8 mouse cellular contexts compared by ENCODE assay signal in genomic region chr4:32561555-32562095, GRCm38 (mm10). TPM values are rescaled to one million over a fixed set of nuclear protein-coding genes. Genes with fewer than 3 reads are reported as not detected.
DNase-seq lines count a peak whose midpoint lies in the region; ATAC-seq and TF ChIP-seq lines count a peak whose summit lies in the region.

No protein-coding gene starts in this region.

- H3K9me3 ChIP-seq in hindbrain, embryonic 13.5 days = no peaks in the 10 kb centered on the region
- H3K9me3 ChIP-seq in stomach, postnatal 0 days (ENCODE audit: control insufficient read depth, low read length) = no peaks in the 10 kb centered on the region

- H3K27me3 ChIP-seq in hindbrain, embryonic 13.5 days = no peaks in the 10 kb centered on the region
- no peaks in the 10 kb centered on the region for H3K27me3 ChIP-seq in stomach, postnatal 0 days (ENCODE audit: control insufficient read depth, insufficient read depth, low read length)

- peak; percentile 57 for TF ChIP-seq CTCF in stomach, postnatal 0 days (IDR thresholded peaks at IDR 0.05; ENCODE audit: low read depth)

- DNase-seq in T-cell, adult 2 months (ENCODE audit: low spot score) = peak; percentile 22
- peak; percentile 65 for DNase-seq in cerebellum, adult 11 months
- peak; percentile 49 to 61 for DNase-seq in frontal cortex, postnatal 14 days (ENCODE audit: low spot score in 2 of 2)
- peak; percentile 62 to 66 for DNase-seq in layer of hippocampus, postnatal 36 days
- DNase-seq in mesoderm, embryonic 11.5 days (ENCODE audit: low read depth, low spot score) = peak; percentile 60
- DNase-seq in stomach, postnatal 0 days (ENCODE audit: low spot score) = no peak
- no peak for DNase-seq in B cell, adult 2 months

- peaks cover 29% of the 10 kb centered on the region for H3K4me1 ChIP-seq in hindbrain, embryonic 13.5 days (replicated peaks)
- H3K4me1 ChIP-seq in stomach, postnatal 0 days (replicated peaks; ENCODE audit: control insufficient read depth, insufficient read depth) = no peaks in the 10 kb centered on the region

- peak overlapping the region; percentile 56 for H3K9ac ChIP-seq in hindbrain, embryonic 13.5 days
- H3K9ac ChIP-seq in stomach, postnatal 0 days (ENCODE audit: low read length) = no peak overlapping the region

- TF ChIP-seq EP300 in stomach, postnatal 0 days (optimal IDR thresholded peaks at IDR 0.05) = no peak

- H3K36me3 ChIP-seq in hindbrain, embryonic 13.5 days = peaks cover 40% of the 10 kb centered on the region
- H3K36me3 ChIP-seq in stomach, postnatal 0 days (ENCODE audit: control insufficient read depth, insufficient read depth, low read length) = no peaks in the 10 kb centered on the region

- peak overlapping the region; percentile 32 for H3K4me2 ChIP-seq in hindbrain, embryonic 13.5 days
- H3K4me2 ChIP-seq in stomach, postnatal 0 days (replicated peaks; ENCODE audit: low read depth) = no peak overlapping the region

- ATAC-seq in hindbrain, embryonic 13.5 days (ENCODE audit: low FRiP score) = peak; percentile 75
- no peak for ATAC-seq in stomach, postnatal 0 days (ENCODE audit: low FRiP score, low TSS enrichment)

- H3K27ac ChIP-seq in hindbrain, embryonic 13.5 days = peak overlapping the region; percentile 89
- no peak overlapping the region for H3K27ac ChIP-seq in stomach, postnatal 0 days (replicated peaks)

- no peak overlapping the region for H3K4me3 ChIP-seq in hindbrain, embryonic 13.5 days
- no peak overlapping the region for H3K4me3 ChIP-seq in stomach, postnatal 0 days (ENCODE audit: low read depth, low read length)

- WGBS in hindbrain, embryonic 13.5 days = 33% methylated on average over 12 of the region's 12 CpGs
- 57% methylated on average over 12 of the region's 12 CpGs for WGBS in stomach, postnatal 0 days

RNA-seq across cellular contexts. Expression of gene Gja10, which starts 40.9 kb away (rescaled TPM):
- polyA plus RNA-seq in hindbrain, embryonic 13.5 days (2015; fragmentation: Nextera tagmentation; extraction: Ambion mirVana) = 0.12 TPM in 1 of 2 replicates, not detected in the other
- not detected for total RNA-seq in layer of hippocampus, postnatal 36 days (2021)
- not detected in 2 replicates for polyA plus RNA-seq in stomach, postnatal 0 days (2015; fragmentation: Nextera tagmentation; extraction: Ambion mirVana)

RNA-seq across cellular contexts. Expression of gene Casp8ap2, which starts 53.6 kb away (rescaled TPM):
- 53.4 and 53.5 TPM in 2 replicates for polyA plus RNA-seq in hindbrain, embryonic 13.5 days (2015; fragmentation: Nextera tagmentation; extraction: Ambion mirVana)
- 10 to 100 TPM; 11.8 to 11.9 TPM for total RNA-seq in layer of hippocampus, postnatal 36 days (2021)
- polyA plus RNA-seq in stomach, postnatal 0 days (2015; fragmentation: Nextera tagmentation; extraction: Ambion mirVana) = 15.7 and 19.4 TPM in 2 replicates

Comparison
In these comparisons a context has a peak if more than half of its experiments do, and no peak if none do; other contexts are left out.
1. DNase-seq: peak in T-cell, adult 2 months (single experiment), cerebellum, adult 11 months (single experiment), frontal cortex, postnatal 14 days (2 of 2), layer of hippocampus, postnatal 36 days (2 of 2) and mesoderm, embryonic 11.5 days (single experiment); none in stomach, postnatal 0 days (single experiment) and B cell, adult 2 months (0 of 2).